Comparison of ENCODE assay signal across 8 mouse cellular contexts in genomic region chr2:32396695-32397094, GRCm38 (mm10). TPM values are rescaled to one million over a fixed set of nuclear protein-coding genes. Genes with fewer than 3 reads are reported as not detected.
A peak's percentile ranks its signal among the peaks of the same experiment; 100 is the strongest.
DNase-seq lines count a peak whose midpoint lies in the region; ATAC-seq and TF ChIP-seq lines count a peak whose summit lies in the region.

No protein-coding gene starts in this region.

- H3K4me2 ChIP-seq in kidney, embryonic 14.5 days (replicated peaks; ENCODE audit: low read depth, low read length): peak overlapping the region; percentile 70
- H3K4me2 ChIP-seq in intestine, postnatal 0 days (replicated peaks; ENCODE audit: low read depth): peak overlapping the region; percentile 84
- H3K4me2 ChIP-seq in neural tube, embryonic 13.5 days: peak overlapping the region; percentile 96

- peaks cover 9% of the 10 kb centered on the region for H3K4me1 ChIP-seq in kidney, embryonic 14.5 days (ENCODE audit: control insufficient read depth, insufficient read depth, low read length)
- peaks cover 1% of the 10 kb centered on the region for H3K4me1 ChIP-seq in cortical plate, adult 2 months (ENCODE audit: control insufficient read depth, insufficient read depth, low read length)
- 0 out of 2 replicates have a peak, but pooled peaks cover 3% of the 10 kb centered on the region for H3K4me1 ChIP-seq in intestine, postnatal 0 days (replicated peaks; ENCODE audit: control insufficient read depth, insufficient read depth, low read length)
- peaks cover 20% of the 10 kb centered on the region for H3K4me1 ChIP-seq in neural tube, embryonic 13.5 days (replicated peaks)

- intact Hi-C loops in left cerebral cortex, postnatal 25 days (cut with DNase I): no loop called here

- H3K27me3 ChIP-seq in kidney, embryonic 14.5 days (ENCODE audit: control insufficient read depth, insufficient read depth, low read length): no peaks in the 10 kb centered on the region
- no peaks in the 10 kb centered on the region for H3K27me3 ChIP-seq in intestine, postnatal 0 days (replicated peaks; ENCODE audit: control insufficient read depth, insufficient read depth, low read length)
- no peaks in the 10 kb centered on the region for H3K27me3 ChIP-seq in neural tube, embryonic 13.5 days

- H3K9me3 ChIP-seq in kidney, embryonic 14.5 days (ENCODE audit: control insufficient read depth, low read length): no peaks in the 10 kb centered on the region; the same call in 1 of the 2 replicates
- H3K9me3 ChIP-seq in intestine, postnatal 0 days (ENCODE audit: control insufficient read depth): no peaks in the 10 kb centered on the region
- H3K9me3 ChIP-seq in neural tube, embryonic 13.5 days: no peaks in the 10 kb centered on the region

- peak overlapping the region; percentile 74 for H3K4me3 ChIP-seq in kidney, embryonic 14.5 days (ENCODE audit: low read length)
- peak overlapping the region; percentile 97 for H3K4me3 ChIP-seq in cortical plate, adult 2 months (ENCODE audit: insufficient read depth, low read length)
- peak overlapping the region; percentile 86 for H3K4me3 ChIP-seq in intestine, postnatal 0 days (ENCODE audit: low read depth, low read length)
- peak overlapping the region; percentile 93 for H3K4me3 ChIP-seq in neural tube, embryonic 13.5 days

- no peak for TF ChIP-seq CTCF in cortical plate, adult 2 months (IDR thresholded peaks at IDR 0.05; ENCODE audit: extremely low read depth, insufficient read depth, low read length)
- TF ChIP-seq CTCF in intestine, postnatal 0 days (IDR thresholded peaks at IDR 0.05; ENCODE audit: low read depth): no peak

- ATAC-seq in kidney, embryonic 14.5 days (ENCODE audit: low FRiP score, low TSS enrichment): no peak
- ATAC-seq in intestine, postnatal 0 days: no peak
- ATAC-seq in neural tube, embryonic 13.5 days (ENCODE audit: low read depth): no peak

- H3K27ac ChIP-seq in kidney, embryonic 14.5 days (ENCODE audit: low read depth, low read length): peak overlapping the region; percentile 93; the same call in 1 of the 2 replicates
- H3K27ac ChIP-seq in cortical plate, adult 2 months (ENCODE audit: insufficient read depth, low read length): peak overlapping the region; percentile 22; the same call in 1 of the 2 replicates
- H3K27ac ChIP-seq in intestine, postnatal 0 days (ENCODE audit: low read depth, low read length): peak overlapping the region; percentile 91
- H3K27ac ChIP-seq in neural tube, embryonic 13.5 days (replicated peaks): peak overlapping the region; percentile 92; the same call in 1 of the 2 replicates

- TF ChIP-seq POLR2A in cortical plate, adult 2 months (IDR thresholded peaks at IDR 0.05; ENCODE audit: extremely low read depth, insufficient read depth, low read length): no peak

- no peak for DNase-seq in kidney, adult 9 months
- no peak for DNase-seq in adrenal gland, postnatal 36 days
- no peak for DNase-seq in cerebellum, adult 9-11 months
- no peak for DNase-seq in left cerebral cortex, postnatal 25 days (ENCODE audit: low spot score in 2 of 2)

- H3K36me3 ChIP-seq in kidney, embryonic 14.5 days (ENCODE audit: control insufficient read depth, insufficient read depth, low read length): peaks cover 12% of the 10 kb centered on the region
- peaks cover 16% of the 10 kb centered on the region for H3K36me3 ChIP-seq in intestine, postnatal 0 days (ENCODE audit: control insufficient read depth, insufficient read depth)
- peaks cover 19% of the 10 kb centered on the region for H3K36me3 ChIP-seq in neural tube, embryonic 13.5 days

- H3K9ac ChIP-seq in kidney, embryonic 14.5 days (ENCODE audit: low read depth, low read length): peak overlapping the region; percentile 69
- H3K9ac ChIP-seq in intestine, postnatal 0 days (ENCODE audit: low read depth, low read length): peak overlapping the region; percentile 88
- peak overlapping the region; percentile 93 for H3K9ac ChIP-seq in neural tube, embryonic 13.5 days

- 0% methylated on average over 15 of the region's 15 CpGs for WGBS in kidney, embryonic 14.5 days
- under 1% methylated on average over 15 of the region's 15 CpGs for WGBS in intestine, postnatal 0 days
- WGBS in neural tube, embryonic 13.5 days: 1% methylated on average over 15 of the region's 15 CpGs

RNA-seq across cellular contexts. Expression of gene Ptges2, which starts 1.0 kb away (rescaled TPM):
- polyA plus RNA-seq in kidney, embryonic 14.5 days (2014; fragmentation: Nextera tagmentation; extraction: Ambion mirVana): 32.2 and 36.4 TPM in 2 replicates
- 57.9 and 63.4 TPM in 2 replicates for polyA plus RNA-seq in cortical plate, adult 2 months (2012; rRNA removed)
- 47.3 and 49.4 TPM in 2 replicates for polyA plus RNA-seq in intestine, postnatal 0 days (2015; fragmentation: Nextera tagmentation; extraction: Ambion mirVana)
- polyA plus RNA-seq in neural tube, embryonic 13.5 days (2015; fragmentation: Nextera tagmentation; extraction: Ambion mirVana): 44.3 and 46.0 TPM in 2 replicates
- 10 to 100 TPM; 58.2 to 58.7 TPM for total RNA-seq in adrenal gland, postnatal 36 days (2021)
- total RNA-seq in left cerebral cortex, postnatal 25 days (2021): 10 to 100 TPM; 44.4 to 50.3 TPM

RNA-seq across cellular contexts. Expression of gene Lcn2, which starts 8.6 kb away (rescaled TPM):
- 1.6 and 1.7 TPM in 2 replicates for polyA plus RNA-seq in kidney, embryonic 14.5 days (2014; fragmentation: Nextera tagmentation; extraction: Ambion mirVana)
- 0.25 and 0.58 TPM in 2 replicates for polyA plus RNA-seq in cortical plate, adult 2 months (2012; rRNA removed)
- polyA plus RNA-seq in intestine, postnatal 0 days (2015; fragmentation: Nextera tagmentation; extraction: Ambion mirVana): 4.8 and 5.4 TPM in 2 replicates
- polyA plus RNA-seq in neural tube, embryonic 13.5 days (2015; fragmentation: Nextera tagmentation; extraction: Ambion mirVana): 0.56 and 1.4 TPM in 2 replicates
- 1 to 10 TPM; 1.1 to 3.9 TPM for total RNA-seq in adrenal gland, postnatal 36 days (2021)
- total RNA-seq in left cerebral cortex, postnatal 25 days (2021): under 1 TPM; 0.76 to 0.85 TPM

RNA-seq across cellular contexts. Expression of gene 1110008P14Rik, which starts 15.0 kb away (rescaled TPM):
- 50.1 and 52.0 TPM in 2 replicates for polyA plus RNA-seq in kidney, embryonic 14.5 days (2014; fragmentation: Nextera tagmentation; extraction: Ambion mirVana)
- 931 and 1,007 TPM in 2 replicates for polyA plus RNA-seq in cortical plate, adult 2 months (2012; rRNA removed)
- polyA plus RNA-seq in intestine, postnatal 0 days (2015; fragmentation: Nextera tagmentation; extraction: Ambion mirVana): 95.0 and 100 TPM in 2 replicates
- polyA plus RNA-seq in neural tube, embryonic 13.5 days (2015; fragmentation: Nextera tagmentation; extraction: Ambion mirVana): 101 and 135 TPM in 2 replicates
- total RNA-seq in adrenal gland, postnatal 36 days (2021): 100 to 1,000 TPM; 175 to 184 TPM
- total RNA-seq in left cerebral cortex, postnatal 25 days (2021): 100 to 1,000 TPM; 375 to 446 TPM

RNA-seq across cellular contexts. Expression of gene Dnm1, which starts 43.6 kb away (rescaled TPM):
- polyA plus RNA-seq in kidney, embryonic 14.5 days (2014; fragmentation: Nextera tagmentation; extraction: Ambion mirVana): 8.4 and 11.5 TPM in 2 replicates
- polyA plus RNA-seq in cortical plate, adult 2 months (2012; rRNA removed): 1,325 and 1,395 TPM in 2 replicates
- 23.5 and 30.0 TPM in 2 replicates for polyA plus RNA-seq in intestine, postnatal 0 days (2015; fragmentation: Nextera tagmentation; extraction: Ambion mirVana)
- polyA plus RNA-seq in neural tube, embryonic 13.5 days (2015; fragmentation: Nextera tagmentation; extraction: Ambion mirVana): 44.3 and 47.0 TPM in 2 replicates
- 10 to 100 TPM; 14.8 to 20.3 TPM for total RNA-seq in adrenal gland, postnatal 36 days (2021)
- total RNA-seq in left cerebral cortex, postnatal 25 days (2021): 1,000 to 10,000 TPM; 1,197 to 1,302 TPM

RNA-seq across cellular contexts. Expression of gene Ciz1, which starts 44.6 kb away (rescaled TPM):
- polyA plus RNA-seq in kidney, embryonic 14.5 days (2014; fragmentation: Nextera tagmentation; extraction: Ambion mirVana): 36.2 and 50.3 TPM in 2 replicates
- polyA plus RNA-seq in cortical plate, adult 2 months (2012; rRNA removed): 171 and 184 TPM in 2 replicates
- polyA plus RNA-seq in intestine, postnatal 0 days (2015; fragmentation: Nextera tagmentation; extraction: Ambion mirVana): 20.1 and 20.7 TPM in 2 replicates
- 49.9 and 51.1 TPM in 2 replicates for polyA plus RNA-seq in neural tube, embryonic 13.5 days (2015; fragmentation: Nextera tagmentation; extraction: Ambion mirVana)
- total RNA-seq in adrenal gland, postnatal 36 days (2021): 10 to 100 TPM; 59.8 to 66.2 TPM
- total RNA-seq in left cerebral cortex, postnatal 25 days (2021): 10 to 100 TPM; 67.5 to 73.1 TPM

Comparison
In these comparisons a context has a peak if more than half of its experiments do, and no peak if none do; other contexts are left out.
1. H3K27ac ChIP-seq: peak in every context shown above with its lines; median percentile 93 in kidney, embryonic 14.5 days; 92 in neural tube, embryonic 13.5 days; 91 in intestine, postnatal 0 days; 22 in cortical plate, adult 2 months.